Mouse (Mus musculus): Measurements from ENCODE around the gene Glud1. TPM values are rescaled to one million over a fixed set of nuclear protein-coding genes. Genes with fewer than 3 reads are reported as not detected.
"Not testable (repeated sequence)": the region's sequence is repeated elsewhere in the genome, so short reads cannot be mapped to it uniquely, and the experiment has no call there.

Glud1 gene
- total RNA-seq, 1 experiment, result 211 TPM

GRCm38 (mm10) chr14:34362726-34363445 lies 52.4 kb downstream of the Glud1 start:
- Histone ChIP-seq H3K9me3 (ENCODE audit: control insufficient read depth, insufficient read depth, low read depth, low read length) (no peaks in the 10 kb centered on the region), H3K4me1 (ENCODE audit: control insufficient read depth in 2 of 2, insufficient read depth in 2 of 2, low read length in 2 of 2, poor library complexity in 1 of 2) (peaks cover 19 to 22% of the 10 kb centered on the region in 2 experiments), H3K4me3 (ENCODE audit: insufficient read depth in 1 of 2, low read depth in 1 of 2, low read length in 2 of 2, poor library complexity in 1 of 2, severe bottlenecking in 1 of 2) (peak overlapping the region; percentile 4 to 65), H3K36me3 (ENCODE audit: control insufficient read depth, insufficient read depth, low read length, poor library complexity, severe bottlenecking) (peaks cover 3% of the 10 kb centered on the region; the same call in 1 of the 2 replicates), H3K27ac (ENCODE audit: insufficient read depth, low read depth, low read length, poor library complexity, severe bottlenecking) (peak overlapping the region; percentile 97), H3K9ac (ENCODE audit: insufficient read depth, low read depth, low read length, poor library complexity, severe bottlenecking) (peak overlapping the region; percentile 78)
- in situ Hi-C loops (cut with MboI; ENCODE audit: low sequenced_read_pairs in 2 of 2, unreplicated experiment in 2 of 2), result no loop called here
- DNase-seq (ENCODE audit: low read depth, low spot score), result no peak
- TF ChIP-seq CHD2 (IDR thresholded peaks at IDR 0.05; ENCODE audit: low read depth, low read length), result no peak
- TF ChIP-seq ZC3H11A (IDR thresholded peaks at IDR 0.05; ENCODE audit: borderline replicate concordance, low read depth, low read length), result peak; percentile 52; the same call in 1 of the 2 replicates
- TF ChIP-seq ZNF384 (IDR thresholded peaks at IDR 0.05; ENCODE audit: low read depth, low read length), result peak; percentile 53; the same call in 1 of the 2 replicates
- TF ChIP-seq HCFC1 (IDR thresholded peaks at IDR 0.05; ENCODE audit: borderline replicate concordance, insufficient read depth, low read length), result 0 out of 2 replicates have a peak, but pooled peaks have one; percentile 32
- 0 out of 2 replicates have a peak, but pooled peaks have one; percentile 16 for TF ChIP-seq MAFK (IDR thresholded peaks at IDR 0.05; ENCODE audit: insufficient read depth, low read depth, low read length)

DNA sequence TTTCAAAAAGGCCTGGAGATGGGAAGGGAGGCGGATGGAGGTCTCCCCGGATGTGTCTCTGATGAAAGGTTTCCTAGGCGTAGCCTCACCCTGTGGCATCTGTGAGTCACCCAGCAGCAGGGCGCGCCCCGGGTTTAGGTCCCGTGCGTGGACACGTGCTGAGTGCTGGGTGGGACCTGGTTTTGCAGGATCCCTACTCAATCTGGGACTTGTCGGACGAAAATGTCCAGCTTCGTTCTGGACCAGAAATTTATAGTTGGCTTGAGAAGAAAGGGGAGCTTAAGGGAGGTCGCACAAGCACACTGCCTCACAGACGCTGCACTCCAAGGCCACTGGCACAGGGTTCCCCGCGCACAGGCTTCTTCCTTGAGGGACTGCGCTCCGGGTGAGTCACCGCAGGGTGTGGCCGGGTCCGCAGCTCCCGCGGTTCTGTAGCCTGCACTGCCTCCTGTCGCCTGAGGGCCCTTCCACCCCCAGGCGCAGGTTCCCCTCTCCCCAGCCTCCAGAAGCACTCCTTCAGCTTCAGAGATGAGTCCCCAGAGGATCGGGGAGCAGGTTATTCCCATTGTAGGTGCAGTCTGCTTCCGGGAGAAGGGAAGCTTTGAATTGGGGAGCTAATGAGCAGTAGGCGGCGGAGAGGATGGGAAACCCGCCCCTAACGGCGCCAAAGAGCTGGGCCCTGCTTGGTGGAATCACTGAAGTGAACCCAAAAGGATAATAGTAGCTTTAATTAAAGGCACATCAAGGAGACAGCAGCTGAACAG lies 53.1 kb downstream of the Glud1 start:
- no peaks in the 10 kb centered on the region for H3K9me3 ChIP-seq (ENCODE audit: control insufficient read depth, insufficient read depth, low read depth, low read length)
- peak overlapping the region; percentile 97 for H3K27ac ChIP-seq (ENCODE audit: insufficient read depth, low read depth, low read length, poor library complexity, severe bottlenecking)
- in situ Hi-C loops (cut with MboI; ENCODE audit: low sequenced_read_pairs in 2 of 2, unreplicated experiment in 2 of 2), result no loop called here
- peak overlapping the region; percentile 78 for H3K9ac ChIP-seq (ENCODE audit: insufficient read depth, low read depth, low read length, poor library complexity, severe bottlenecking)
- H3K4me3 ChIP-seq (ENCODE audit: insufficient read depth in 1 of 2, low read depth in 1 of 2, low read length in 2 of 2, poor library complexity in 1 of 2, severe bottlenecking in 1 of 2), result peak overlapping the region; percentile 4 to 65
- H3K4me1 ChIP-seq (ENCODE audit: control insufficient read depth in 2 of 2, insufficient read depth in 2 of 2, low read length in 2 of 2, poor library complexity in 1 of 2), result peaks cover 16 to 17% of the 10 kb centered on the region in 2 experiments
- TF ChIP-seq ZC3H11A (IDR thresholded peaks at IDR 0.05; ENCODE audit: borderline replicate concordance, low read depth, low read length) (no peak), CHD2 (IDR thresholded peaks at IDR 0.05; ENCODE audit: low read depth, low read length) (no peak), ZNF384 (IDR thresholded peaks at IDR 0.05; ENCODE audit: low read depth, low read length) (no peak), HCFC1 (IDR thresholded peaks at IDR 0.05; ENCODE audit: borderline replicate concordance, insufficient read depth, low read length) (no peak), MAFK (IDR thresholded peaks at IDR 0.05; ENCODE audit: insufficient read depth, low read depth, low read length) (no peak)
- H3K36me3 ChIP-seq (ENCODE audit: control insufficient read depth, insufficient read depth, low read length, poor library complexity, severe bottlenecking), result peaks cover 3% of the 10 kb centered on the region; the same call in 1 of the 2 replicates
- peak; percentile 65 for DNase-seq (ENCODE audit: low read depth, low spot score)

- Histone ChIP-seq H3K9ac (ENCODE audit: insufficient read depth, low read depth, low read length, poor library complexity, severe bottlenecking) (peak overlapping the region; percentile 78; the same call in 1 of the 2 replicates), H3K27ac (ENCODE audit: insufficient read depth, low read depth, low read length, poor library complexity, severe bottlenecking) (peak overlapping the region; percentile 97), H3K4me3 (ENCODE audit: insufficient read depth in 1 of 2, low read depth in 1 of 2, low read length in 2 of 2, poor library complexity in 1 of 2, severe bottlenecking in 1 of 2) (peak overlapping the region in 1 of 2 experiments; percentile 65; a peak in 2 of 4 replicates), H3K4me1 (ENCODE audit: control insufficient read depth in 2 of 2, insufficient read depth in 2 of 2, low read length in 2 of 2, poor library complexity in 1 of 2) (peaks cover 13% of the 10 kb centered on the region in 2 experiments; a peak in 3 of 4 replicates)
- H3K9me3 ChIP-seq (ENCODE audit: control insufficient read depth, insufficient read depth, low read depth, low read length); H3K36me3 ChIP-seq (ENCODE audit: control insufficient read depth, insufficient read depth, low read length, poor library complexity, severe bottlenecking); in situ Hi-C loops (cut with MboI; ENCODE audit: low sequenced_read_pairs in 2 of 2, unreplicated experiment in 2 of 2); DNase-seq (ENCODE audit: low read depth, low spot score): not testable (repeated sequence)
These were observed 54.0 kb downstream of the Glud1 start for GRCm38 (mm10) chr14:34364254-34365146.

DNA sequence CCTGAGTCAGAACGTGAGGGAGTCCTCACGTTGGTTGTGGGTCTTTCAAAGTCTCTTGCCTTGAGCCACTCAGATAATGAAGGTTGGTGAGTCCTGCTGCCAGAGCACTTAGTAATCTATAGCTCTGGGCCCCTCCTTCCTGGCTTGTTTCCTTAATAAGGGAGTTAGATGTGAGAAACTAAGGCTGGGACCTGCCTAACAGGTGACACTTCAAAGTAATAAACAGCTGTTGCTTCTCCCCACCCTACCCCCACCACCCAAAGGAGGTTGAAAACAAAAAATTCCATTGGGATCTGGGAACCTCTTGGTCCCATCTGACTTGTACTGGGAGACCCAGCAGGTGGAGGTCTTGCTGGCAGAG lies 54.6 kb downstream of the Glud1 start:
- peaks cover 12 to 13% of the 10 kb centered on the region in 2 experiments; a peak in 3 of 4 replicates for H3K4me1 ChIP-seq (ENCODE audit: control insufficient read depth in 2 of 2, insufficient read depth in 2 of 2, low read length in 2 of 2, poor library complexity in 1 of 2)
- peak overlapping the region; percentile 75 for H3K27ac ChIP-seq (ENCODE audit: insufficient read depth, low read depth, low read length, poor library complexity, severe bottlenecking)
- no peak for DNase-seq (ENCODE audit: low read depth, low spot score)
- peaks cover 3% of the 10 kb centered on the region; the same call in 1 of the 2 replicates for H3K36me3 ChIP-seq (ENCODE audit: control insufficient read depth, insufficient read depth, low read length, poor library complexity, severe bottlenecking)
- H3K4me3 ChIP-seq (ENCODE audit: insufficient read depth in 1 of 2, low read depth in 1 of 2, low read length in 2 of 2, poor library complexity in 1 of 2, severe bottlenecking in 1 of 2), result no peak overlapping the region; a peak in 1 of 4 replicates
- H3K9ac ChIP-seq (ENCODE audit: insufficient read depth, low read depth, low read length, poor library complexity, severe bottlenecking), result peak overlapping the region; percentile 4; the same call in 1 of the 2 replicates
- no peak for TF ChIP-seq MAFK (IDR thresholded peaks at IDR 0.05; ENCODE audit: insufficient read depth, low read depth, low read length)
- TF ChIP-seq ZNF384 (IDR thresholded peaks at IDR 0.05; ENCODE audit: low read depth, low read length), result no peak
- no peak for TF ChIP-seq HCFC1 (IDR thresholded peaks at IDR 0.05; ENCODE audit: borderline replicate concordance, insufficient read depth, low read length)
- TF ChIP-seq CHD2 (IDR thresholded peaks at IDR 0.05; ENCODE audit: low read depth, low read length), result no peak
- TF ChIP-seq ZC3H11A (IDR thresholded peaks at IDR 0.05; ENCODE audit: borderline replicate concordance, low read depth, low read length), result no peak
- H3K9me3 ChIP-seq (ENCODE audit: control insufficient read depth, insufficient read depth, low read depth, low read length), result no peaks in the 10 kb centered on the region
- in situ Hi-C loops (cut with MboI; ENCODE audit: low sequenced_read_pairs in 2 of 2, unreplicated experiment in 2 of 2), result no loop called here
